Mouse (Mus musculus): ENCODE measurements around the gene Ttc39b.

Gene Ttc39b

DNA sequence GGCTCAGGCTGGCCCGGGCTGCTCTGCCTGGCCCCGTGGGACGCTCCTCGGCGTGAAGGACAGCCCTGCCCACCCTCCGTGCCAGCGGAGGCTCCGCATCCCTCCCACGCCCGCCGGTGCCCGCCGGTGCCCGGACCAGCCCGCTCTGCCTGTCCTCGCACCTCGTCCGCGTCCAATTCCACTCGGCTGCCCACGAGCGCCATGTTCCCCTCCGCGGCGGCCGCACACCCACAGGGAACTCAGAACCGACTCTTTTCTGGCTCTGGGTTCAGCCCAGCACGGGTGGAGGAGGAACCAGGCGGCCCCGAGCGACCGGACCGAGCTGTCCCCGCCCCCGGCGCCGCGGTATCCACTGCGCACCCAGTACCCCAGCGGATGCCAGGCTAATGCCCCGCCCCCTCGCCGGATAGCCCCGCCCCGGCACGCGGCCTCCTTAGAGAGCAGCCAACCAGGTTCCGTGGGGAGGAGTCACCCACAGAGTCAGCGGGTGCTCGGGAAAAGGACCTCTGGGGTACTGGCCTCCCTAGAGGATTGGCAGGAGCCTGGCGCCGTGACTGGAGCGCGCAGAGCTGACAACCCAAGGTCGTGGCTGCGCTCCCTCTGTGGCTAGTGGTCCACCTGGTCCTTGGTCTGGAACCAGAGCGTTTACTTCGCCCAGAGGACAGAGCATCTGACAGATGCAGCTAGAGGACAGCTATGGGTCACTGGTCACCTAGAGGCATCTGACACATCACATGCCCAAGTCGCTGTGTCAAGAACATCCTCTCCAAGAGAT lies at the start of gene Ttc39b:
Ttc39b (minus strand) TSS at position 346 of the 775 bp plus-strand sequence.
- peak; percentile 81 for DNase-seq (ENCODE audit: low read depth, low spot score)

DNA sequence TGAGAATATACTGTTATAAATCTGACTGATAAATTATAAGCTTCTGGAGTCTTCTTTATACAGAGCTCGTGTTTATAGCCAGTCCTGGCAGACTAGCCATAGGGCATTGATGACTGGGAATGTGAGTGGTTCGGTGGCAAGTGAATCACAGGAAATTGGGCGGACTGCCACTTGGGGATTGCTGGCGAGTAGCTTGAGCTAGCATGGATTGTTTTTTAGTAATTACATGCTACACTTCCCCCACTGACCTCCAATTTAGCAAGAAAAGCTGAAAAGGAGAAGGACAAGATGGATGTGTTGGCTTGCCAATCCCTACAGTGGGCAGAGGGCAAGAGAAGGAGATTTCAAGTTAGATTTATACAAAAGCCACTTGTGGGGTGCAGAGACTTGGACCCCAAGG lies 49.3 kb upstream of the Ttc39b start:
- no peak for DNase-seq (ENCODE audit: low read depth, low spot score)

DNA sequence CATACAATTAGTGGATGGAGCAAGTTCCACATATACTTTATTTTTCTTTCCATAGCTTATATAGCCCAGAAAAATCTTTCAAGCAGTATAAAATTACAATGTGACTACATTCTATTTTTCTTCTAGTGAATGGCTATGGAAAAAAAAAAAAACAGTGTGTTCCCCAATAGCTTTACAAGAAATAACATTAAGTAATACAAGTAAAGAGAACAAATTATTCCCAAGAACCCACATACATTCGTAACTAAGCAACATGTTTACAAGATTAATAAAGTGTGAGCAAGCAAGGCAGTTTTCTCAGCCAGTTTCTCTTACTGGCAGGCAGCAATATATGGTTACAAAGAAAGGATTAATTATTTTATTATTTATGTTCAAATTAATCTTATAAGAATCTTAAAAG lies 33.7 kb upstream of the Ttc39b start:
- no peak for DNase-seq (ENCODE audit: low read depth, low spot score)

DNA sequence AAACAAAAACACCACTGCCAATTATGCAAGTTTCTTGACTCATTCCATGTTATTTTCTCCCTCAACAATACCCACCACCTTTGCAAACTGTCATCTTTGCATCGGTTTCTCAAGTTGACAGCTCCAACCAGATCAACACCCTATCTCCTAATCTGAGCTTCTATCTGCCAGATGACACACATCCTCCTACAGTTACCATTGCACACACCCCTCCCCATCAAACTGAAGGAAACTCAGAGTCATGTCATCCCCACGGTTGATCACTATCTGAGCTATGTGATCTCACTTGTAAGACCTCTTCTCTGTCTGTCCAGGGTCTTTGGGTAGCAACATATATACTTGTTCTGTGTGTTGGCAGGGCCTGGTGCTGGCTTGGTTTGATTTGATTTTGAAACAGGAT lies 30.7 kb upstream of the Ttc39b start:
- DNase-seq (ENCODE audit: low read depth, low spot score): no peak

DNA sequence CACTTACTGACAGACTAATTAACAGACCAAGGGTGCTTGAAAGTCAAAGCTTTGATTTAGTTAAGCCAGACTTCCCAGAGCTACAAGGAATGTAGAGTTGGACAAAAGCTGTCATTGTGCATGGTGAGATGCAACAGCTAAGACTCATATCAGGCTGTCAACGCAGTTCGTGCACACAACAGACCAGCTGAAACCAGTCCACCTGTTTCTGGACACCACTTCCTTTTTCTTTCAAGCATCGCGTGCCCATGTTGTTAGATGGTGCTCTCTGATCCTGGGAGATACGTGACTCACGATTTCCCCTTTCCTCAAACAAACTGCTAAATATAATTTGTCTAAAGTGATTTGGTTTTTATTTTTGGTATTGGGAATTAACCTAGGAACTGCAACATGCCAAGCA lies 29.9 kb upstream of the Ttc39b start:
- DNase-seq (ENCODE audit: low read depth, low spot score): no peak

DNA sequence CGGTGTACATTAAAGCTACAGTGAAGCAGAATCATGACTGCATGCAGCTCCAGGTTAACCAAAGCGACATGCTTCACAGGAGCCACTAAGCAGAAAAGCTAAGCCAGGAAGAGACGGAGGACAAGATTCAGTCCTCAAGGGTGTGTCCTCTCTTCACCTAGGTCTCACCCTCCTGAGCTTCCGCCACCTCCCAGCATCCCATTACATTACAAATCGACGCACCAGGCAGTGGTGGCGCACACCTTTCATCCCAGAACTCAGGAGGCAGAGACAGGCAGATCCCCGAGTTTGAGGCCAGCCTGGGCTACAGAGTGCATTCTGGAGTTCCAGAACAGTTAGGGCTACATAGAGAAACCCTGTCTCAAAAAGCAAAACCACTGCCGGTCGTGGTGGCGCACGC lies 29.2 kb upstream of the Ttc39b start:
- no peak for DNase-seq (ENCODE audit: low read depth, low spot score)

DNA sequence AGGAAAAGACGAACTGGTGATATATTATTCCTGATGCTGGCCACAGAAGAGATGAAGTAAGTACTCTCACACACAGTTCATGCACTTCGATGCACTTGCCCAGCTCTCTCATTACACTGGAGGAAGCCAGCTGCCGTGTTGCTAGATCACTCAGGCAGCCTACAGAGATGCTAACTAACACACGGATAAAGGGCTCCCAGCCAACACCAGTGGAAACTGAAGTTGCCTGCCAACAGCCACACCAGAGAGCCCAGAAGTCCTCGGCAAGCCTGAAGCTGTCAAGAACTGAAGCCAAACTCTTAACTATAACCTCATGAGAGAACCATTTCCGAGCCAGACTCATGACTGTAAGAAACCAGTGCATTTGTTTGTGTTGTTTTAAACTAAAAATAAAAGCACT lies 26.7 kb upstream of the Ttc39b start:
- DNase-seq (ENCODE audit: low read depth, low spot score): no peak

DNA sequence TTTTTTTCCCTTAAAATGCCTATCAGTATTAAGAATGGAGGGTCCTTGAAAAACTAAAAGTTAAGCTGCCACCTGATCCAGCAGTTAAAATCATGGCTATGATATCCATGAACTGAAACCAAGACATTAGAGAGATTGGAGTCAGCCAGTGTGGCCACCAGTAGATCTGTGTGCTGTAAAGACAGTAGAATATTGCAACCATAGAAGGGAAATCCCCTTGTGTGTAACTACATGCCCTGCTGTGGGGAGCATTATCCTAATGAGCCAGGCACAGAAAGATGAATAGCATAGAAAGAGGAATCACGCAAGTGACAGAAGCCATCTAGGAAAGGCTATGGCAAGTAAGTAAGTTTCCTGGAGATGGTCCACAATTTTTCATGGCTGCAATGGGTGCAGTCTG lies 24.9 kb upstream of the Ttc39b start:
- DNase-seq (ENCODE audit: low read depth, low spot score): no peak

DNA sequence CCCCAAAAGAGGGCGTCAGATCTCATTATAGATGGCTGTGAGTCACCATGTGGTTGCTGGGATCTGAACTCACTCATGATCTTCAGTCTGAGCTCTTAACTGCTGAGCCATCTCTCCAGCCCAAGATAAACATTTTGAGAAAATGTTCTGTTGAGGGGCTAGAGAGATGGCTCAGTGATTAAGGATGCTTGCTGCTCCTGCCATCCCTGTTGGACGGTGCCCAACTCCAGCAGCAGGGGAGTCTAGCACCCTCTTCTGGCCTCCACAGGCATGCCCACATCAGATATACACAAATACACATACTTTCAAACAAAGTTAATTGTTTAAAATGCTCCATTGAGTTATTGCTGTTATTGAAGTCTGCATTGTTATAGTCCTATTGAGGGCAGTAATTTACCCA lies 19.8 kb upstream of the Ttc39b start:
- no peak for DNase-seq (ENCODE audit: low read depth, low spot score)

DNA sequence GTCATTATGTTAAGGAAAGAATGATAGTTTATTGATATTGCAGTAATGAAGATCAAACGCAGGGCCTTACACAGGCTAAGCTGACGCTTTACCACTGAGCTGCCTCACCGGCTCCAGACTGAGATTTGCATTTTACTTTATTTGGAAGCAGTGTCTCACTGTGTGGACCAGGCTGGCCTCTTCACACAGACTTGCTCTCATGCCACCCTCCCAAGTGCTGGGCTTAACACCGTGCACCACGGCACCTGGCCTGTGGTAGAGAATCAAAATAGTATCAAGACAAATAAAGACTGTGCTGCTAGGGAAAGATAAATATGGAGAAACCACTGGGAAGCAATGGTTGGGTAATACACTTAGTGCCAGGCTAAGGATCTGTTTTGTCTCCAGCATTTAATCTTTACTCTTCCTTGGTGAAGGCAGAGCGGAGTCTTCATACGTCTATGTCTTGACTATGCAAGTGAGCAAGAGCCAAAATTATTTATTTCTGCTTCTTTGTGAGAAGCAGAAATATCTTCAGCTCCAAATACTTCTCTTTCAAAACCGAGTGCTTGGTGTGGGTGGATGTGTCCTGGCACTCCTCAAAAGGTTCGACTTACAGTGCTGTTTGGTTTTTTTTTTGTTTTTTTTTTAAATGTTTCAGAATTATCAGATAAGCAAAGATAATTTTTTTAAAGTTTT lies 19.2 kb upstream of the Ttc39b start:
- no peak for DNase-seq (ENCODE audit: low read depth, low spot score)

DNA sequence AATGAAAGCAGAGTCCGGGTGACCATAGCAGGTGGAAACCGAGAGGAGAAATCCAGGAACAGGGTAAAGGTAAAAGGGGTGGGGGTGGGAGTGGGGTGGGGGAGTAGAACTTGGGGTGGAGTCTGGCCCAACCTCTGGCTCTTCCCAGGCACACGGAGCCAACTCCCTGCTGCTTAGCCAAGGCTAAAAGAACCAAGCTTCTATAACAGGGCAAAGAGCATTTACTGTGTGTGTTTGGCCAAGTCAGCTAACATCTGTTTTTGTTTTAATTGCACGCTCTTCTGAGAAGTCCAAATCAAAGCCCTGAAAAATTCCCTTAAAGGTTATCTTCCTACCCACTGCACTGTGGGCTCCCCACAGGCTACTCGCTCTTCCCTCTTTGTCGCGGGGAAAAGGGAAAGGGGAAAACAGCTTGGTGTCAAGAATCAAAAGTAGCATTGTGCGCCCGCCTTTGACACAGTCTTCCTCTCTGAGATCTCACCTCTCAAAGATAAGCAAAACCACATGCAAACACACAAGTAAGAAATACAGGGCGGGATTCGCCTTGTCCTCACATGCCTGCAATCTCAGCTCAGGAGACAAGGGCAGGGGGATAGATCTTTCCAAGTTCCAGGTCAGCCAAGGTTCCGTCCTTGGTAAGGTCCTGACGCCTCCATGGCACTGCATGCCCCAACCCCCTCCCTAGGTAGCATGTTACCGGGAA lies 18.4 kb upstream of the Ttc39b start:
- DNase-seq (ENCODE audit: low read depth, low spot score): no peak

DNA sequence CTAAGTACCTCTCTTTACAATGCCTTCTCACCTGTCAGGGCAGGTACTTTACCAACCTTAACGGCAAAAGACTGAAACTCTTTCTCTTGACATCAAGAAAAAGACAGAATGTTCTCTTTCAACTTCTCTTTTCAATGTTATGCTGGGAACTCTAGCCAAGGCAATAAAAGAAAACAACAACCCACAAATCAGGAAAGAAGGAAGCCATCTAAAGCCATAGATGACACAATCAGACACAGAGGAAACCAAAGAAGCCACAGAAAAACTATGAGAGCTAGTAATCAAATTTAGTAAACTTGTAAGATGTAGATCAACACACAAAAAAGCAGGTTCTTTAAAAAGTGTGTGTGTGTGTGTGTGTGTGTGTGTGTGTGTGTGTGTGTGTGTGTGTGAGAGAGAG lies 15.3 kb upstream of the Ttc39b start:
- DNase-seq (ENCODE audit: low read depth, low spot score): no peak

DNA sequence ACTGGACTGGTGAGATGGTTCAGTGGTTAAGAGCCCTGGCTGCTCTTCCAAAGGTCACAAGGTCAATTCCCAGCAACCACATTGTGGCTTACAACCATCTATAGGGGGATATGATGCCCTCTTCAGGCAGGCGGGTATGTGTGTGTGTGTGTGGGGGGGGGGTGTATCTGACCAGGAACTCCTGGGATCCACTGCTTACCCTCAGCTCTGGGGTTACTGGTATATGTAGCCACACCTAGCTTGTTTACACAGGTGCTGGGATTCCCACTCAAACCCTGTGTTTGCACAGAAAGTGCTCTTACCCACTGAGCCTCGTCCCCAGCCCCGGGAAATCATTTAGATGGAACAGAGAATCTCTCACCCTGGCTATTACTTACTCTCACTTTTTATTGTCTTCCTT lies 13.7 kb upstream of the Ttc39b start:
- DNase-seq (ENCODE audit: low read depth, low spot score): no peak

DNA sequence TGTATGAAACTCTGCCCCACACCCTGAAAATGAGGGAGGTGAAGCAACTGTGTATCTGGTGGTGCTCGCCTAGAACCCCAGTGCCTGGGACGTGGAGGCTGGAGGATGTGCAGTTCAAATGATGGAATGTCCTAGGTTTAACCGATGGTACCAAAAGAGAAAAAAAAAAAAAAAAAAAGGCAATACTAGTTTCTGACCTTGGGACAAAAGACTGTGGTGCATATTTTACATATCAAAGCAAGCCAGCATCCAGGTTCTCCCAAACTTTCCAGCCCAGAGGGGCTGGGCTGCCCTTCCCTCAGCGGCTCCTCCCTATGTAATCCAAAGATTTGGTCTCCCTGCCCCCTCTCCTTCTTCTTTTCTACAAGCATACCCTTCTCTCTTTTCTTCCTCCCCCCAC lies 6.3 kb upstream of the Ttc39b start:
- no peak for DNase-seq (ENCODE audit: low read depth, low spot score)

DNA sequence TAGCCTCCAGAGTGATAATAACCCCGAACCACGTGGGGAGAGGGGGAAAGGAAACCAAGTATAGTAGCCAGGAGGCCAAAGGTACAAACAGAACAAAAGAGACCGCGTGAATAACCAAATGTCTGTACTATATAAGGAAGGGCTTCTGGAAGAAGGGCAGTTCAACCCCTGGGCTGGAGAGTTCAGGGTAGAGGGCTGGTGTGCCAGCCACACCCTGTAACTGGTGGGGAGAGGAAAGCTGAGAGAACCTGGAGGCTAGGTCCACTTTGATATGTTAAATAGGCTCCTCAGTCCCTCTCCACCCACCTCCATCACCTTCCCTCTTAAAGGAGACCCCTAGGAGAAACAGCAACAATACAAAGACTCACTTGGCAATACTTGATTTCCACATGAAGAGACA lies 5.6 kb upstream of the Ttc39b start:
- no peak for DNase-seq (ENCODE audit: low read depth, low spot score)

DNA sequence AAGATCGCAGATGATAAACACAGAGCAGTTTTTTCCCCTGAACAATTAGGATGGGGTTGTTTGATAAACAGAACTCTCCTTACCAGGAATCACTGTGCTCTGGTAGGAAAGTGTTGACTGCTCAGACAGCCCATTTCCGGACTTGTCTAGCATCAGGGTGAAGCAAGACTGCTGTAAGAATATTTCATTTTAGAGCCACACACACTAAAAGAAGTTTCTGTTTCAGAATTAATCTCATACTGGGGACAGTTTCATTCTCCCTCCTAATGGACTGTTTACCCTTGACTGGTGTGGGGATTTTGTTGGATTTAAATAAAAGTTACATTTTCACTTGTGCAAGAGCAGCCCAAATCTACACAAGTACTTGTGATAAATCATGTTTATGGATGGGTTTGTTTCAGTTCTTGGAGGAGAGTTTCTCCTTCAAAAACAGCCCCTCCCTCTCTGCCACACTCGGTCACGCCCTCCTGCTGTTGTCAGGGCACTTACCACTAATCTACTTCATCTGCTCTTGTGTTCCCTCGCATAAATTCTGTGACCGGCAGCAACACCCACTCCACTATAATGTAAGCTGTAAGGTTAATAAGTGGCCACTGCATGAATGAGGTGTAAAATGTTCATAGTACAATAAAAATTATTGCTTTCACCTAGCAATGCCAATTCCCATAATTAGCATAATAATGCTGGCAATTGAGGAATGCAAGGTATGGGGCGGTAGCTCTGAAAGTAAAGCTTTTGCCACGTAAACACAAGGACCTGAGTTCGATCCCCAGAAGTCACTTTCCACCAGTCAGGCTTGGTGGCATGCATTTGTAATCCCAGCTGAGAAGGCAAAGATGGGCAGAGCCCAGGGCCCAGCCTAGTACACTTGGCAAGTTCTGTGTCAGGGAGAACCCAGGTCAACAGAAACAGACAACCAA lies 4.2 kb upstream of the Ttc39b start:
- no peak for DNase-seq (ENCODE audit: low read depth, low spot score)

DNA sequence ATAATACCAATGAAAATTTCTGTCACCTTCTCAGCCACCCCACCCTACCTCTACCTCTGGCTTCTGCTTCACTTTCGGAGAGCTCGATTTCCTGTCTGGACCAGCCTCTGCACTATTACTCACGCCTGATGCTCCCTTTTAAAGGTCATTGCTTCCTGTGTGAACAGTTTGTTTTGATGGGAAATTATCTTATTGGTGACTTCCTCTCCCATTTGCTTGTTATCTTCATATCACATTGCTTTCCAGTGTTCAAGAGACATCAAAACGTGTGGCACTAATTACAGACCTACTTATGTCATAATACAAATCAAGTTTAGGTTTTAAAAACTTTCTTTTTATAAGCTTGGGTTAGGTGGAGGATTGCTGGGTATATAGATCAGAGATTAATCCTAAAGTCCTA lies 3.5 kb upstream of the Ttc39b start:
- DNase-seq (ENCODE audit: low read depth, low spot score): no peak

DNA sequence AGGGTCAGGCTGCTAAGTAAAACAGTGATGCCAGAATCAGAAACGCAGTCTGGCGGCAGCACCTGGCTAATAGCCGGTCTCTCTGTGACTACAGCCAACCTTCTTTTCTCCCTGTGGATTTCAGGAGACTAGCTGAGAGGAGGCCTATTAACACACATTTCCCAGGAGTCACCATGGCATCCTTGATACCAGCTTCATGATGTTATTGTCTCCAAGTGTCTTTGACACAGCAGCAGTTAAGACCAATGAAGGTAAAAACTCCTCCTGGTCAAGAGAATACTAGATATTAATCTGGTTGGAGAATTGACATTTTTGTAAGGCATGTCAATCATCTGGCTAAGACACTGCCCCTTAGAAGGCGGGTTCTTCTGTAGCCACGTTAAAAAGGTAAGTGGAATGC lies 1.3 kb upstream of the Ttc39b start:
- DNase-seq (ENCODE audit: low read depth, low spot score): no peak

DNA sequence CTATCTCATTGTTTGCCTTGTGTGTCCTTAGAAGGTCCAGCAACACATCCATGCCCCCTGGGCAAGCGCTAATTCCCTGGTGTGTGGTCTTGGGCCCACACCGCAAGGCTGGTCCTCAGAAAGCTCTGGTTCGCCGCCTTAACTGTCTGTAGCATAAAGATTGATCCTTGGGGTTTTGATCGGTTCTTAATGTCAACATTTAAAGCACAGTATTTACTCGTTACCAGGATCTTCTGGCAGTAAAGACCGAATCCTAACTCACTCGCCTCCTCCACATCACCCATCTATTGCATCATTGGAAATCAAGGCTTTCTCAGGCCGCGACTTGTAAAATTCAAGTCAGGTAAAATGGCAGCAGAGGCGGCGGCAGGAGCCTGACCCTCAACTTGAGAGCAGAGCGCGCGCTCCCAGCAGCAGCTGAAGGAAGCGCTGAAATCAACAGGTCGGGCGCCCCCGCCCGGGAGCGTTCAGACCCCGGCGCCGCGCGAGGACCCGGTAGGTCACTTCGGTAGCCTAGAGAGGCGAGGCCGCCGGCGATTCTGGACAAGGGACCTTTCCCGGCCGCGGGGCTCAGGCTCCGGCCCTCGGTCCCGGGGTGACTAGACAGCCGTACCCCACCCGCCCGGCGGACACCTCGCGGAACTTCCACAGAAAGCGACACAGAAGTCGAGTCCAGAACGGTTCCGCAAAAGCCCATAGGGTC lies 703 bp downstream of the Ttc39b start:
- no peak for DNase-seq (ENCODE audit: low read depth, low spot score)

DNA sequence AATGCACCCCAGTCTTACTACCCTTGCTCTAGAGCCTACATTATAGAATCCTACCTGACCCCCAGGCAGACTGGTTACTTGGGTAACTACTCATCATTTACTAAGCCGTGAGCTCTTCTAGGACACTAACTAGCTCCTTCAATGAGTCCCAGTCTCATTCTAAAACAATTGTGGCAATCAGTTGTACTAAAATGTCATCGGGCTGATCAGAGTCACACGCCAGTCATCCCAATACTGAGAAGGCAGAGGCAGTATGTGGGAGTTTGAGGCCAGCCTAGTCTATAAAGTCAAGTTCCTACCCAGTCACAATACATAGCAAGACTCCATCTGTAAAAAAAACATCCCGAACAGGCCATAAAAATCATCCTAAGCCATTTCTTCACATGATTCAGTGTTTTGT lies 4.3 kb downstream of the Ttc39b start:
- no peak for DNase-seq (ENCODE audit: low read depth, low spot score)

DNA sequence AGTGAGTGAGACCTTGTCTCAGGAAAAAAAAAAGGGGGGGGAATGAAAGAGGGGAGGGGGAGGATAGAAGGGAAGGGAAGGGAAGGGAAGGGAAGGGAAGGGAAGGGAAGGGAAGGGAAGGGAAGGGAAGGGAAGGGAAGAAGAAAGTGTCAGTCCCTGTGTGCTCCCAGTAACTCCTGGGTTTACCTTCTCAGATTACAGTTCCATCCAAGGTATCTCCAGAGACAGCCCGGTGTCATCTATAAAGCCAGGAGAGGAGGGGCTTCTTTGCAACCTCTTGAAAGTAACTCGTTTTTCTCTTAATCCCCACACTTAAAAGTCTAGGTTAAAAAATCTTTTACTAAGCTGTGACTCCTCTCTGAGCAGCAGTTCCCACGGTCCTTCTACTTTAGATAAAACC lies 5.3 kb downstream of the Ttc39b start:
- no peak for DNase-seq (ENCODE audit: low read depth, low spot score)

Data from embryo, embryonic 11.5 days (tissue).